Comparison of ENCODE assay signal across 9 mouse cellular contexts in the genomic region with DNA sequence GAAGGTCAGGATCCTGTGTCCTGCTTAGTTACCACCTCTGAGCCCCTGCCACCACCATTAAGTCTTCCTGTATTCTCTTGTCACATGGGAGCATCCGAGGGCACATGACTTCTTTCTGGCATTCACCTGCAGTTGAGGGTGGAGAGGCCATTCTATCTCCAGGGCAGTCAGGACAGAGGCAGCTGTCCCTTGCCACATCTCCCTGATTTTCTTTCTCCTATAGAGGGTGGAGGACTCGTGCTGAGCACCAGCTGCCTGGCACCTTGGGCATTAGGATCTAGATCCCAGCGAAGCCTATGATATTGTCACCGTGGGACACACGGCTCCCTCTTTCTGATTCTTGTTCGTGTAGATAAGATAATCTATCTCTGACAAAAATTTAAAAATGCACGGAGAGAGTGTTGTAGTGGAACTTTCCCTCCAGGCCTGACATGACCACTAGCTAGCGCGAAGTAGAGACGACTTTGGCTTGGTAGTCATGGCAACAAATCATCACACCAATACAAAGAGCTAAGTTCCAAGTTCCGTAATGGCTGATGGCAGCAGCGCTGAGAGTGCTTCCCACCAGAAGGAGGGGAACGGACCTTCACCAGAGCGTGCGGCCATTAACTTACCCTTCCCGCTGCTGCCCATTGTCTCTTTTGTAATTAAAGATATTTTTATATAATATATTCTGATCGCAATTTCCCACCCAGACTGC.
DNase-seq lines count a peak whose midpoint lies in the region; ATAC-seq lines count a peak whose summit lies in the region.
"Had no signal": no experiment of that assay in that cellular context is flagged by ENCODE, and none has a peak within 500 bp of the region (broad histone marks: within the 10 kb centered on the region; RNA-seq: fewer than 3 reads in every experiment).

No protein-coding gene starts in this region.

- H3K4me1 ChIP-seq in heart, embryonic 12.5 days (replicated peaks) = no peaks in the 10 kb centered on the region
- H3K4me1 ChIP-seq in forebrain, embryonic 15.5 days = no peaks in the 10 kb centered on the region

- no peaks in the 10 kb centered on the region for H3K27me3 ChIP-seq in heart, embryonic 12.5 days (replicated peaks)
- H3K27me3 ChIP-seq in forebrain, embryonic 15.5 days = no peaks in the 10 kb centered on the region

- H3K4me3 ChIP-seq in heart, embryonic 12.5 days = no peak overlapping the region
- H3K4me3 ChIP-seq in forebrain, embryonic 15.5 days = no peak overlapping the region

- H3K9ac ChIP-seq in heart, embryonic 12.5 days = no peak overlapping the region
- H3K9ac ChIP-seq in forebrain, embryonic 15.5 days (replicated peaks) = no peak overlapping the region

- 0 out of 2 replicates have a peak, but pooled peaks have one; percentile 53 for ATAC-seq in heart, embryonic 12.5 days (ENCODE audit: insufficient number of reproducible peaks, low FRiP score)
- peak; percentile 73 for ATAC-seq in forebrain, embryonic 15.5 days (replicated peaks)
- ATAC-seq: CD4-positive, CD25-positive, alpha-beta regulatory T cell, adult 4 months had no signal

- no peak overlapping the region for H3K4me2 ChIP-seq in heart, embryonic 12.5 days
- H3K4me2 ChIP-seq in forebrain, embryonic 15.5 days (replicated peaks) = no peak overlapping the region

- no peaks in the 10 kb centered on the region for H3K36me3 ChIP-seq in heart, embryonic 12.5 days
- no peaks in the 10 kb centered on the region for H3K36me3 ChIP-seq in forebrain, embryonic 15.5 days

- H3K9me3 ChIP-seq in heart, embryonic 12.5 days (replicated peaks) = 0 out of 2 replicates have a peak, but pooled peaks cover 2% of the 10 kb centered on the region
- H3K9me3 ChIP-seq in forebrain, embryonic 15.5 days = no peaks in the 10 kb centered on the region

- DNase-seq in heart, adult 9 months (ENCODE audit: low spot score in 2 of 2) = no peak
- DNase-seq in R1 (ENCODE audit: low read depth, low spot score) = peak; percentile 48
- peak; percentile 31 for DNase-seq in mesoderm, embryonic 11.5 days (ENCODE audit: low read depth, low spot score)
- DNase-seq in ovary, postnatal 10 days (ENCODE audit: low spot score) = no peak
- DNase-seq in thymus, postnatal 0 days (ENCODE audit: low spot score) = no peak
- no peak for DNase-seq in spleen, postnatal 36 days (ENCODE audit: low spot score in 2 of 2)

- H3K27ac ChIP-seq in heart, embryonic 12.5 days (ENCODE audit: poor library complexity, severe bottlenecking) = no peak overlapping the region
- no peak overlapping the region for H3K27ac ChIP-seq in forebrain, embryonic 15.5 days (replicated peaks)

- WGBS in heart, embryonic 12.5 days = 71% methylated on average over 17 of the region's 17 CpGs
- WGBS in forebrain, embryonic 15.5 days = 60% methylated on average over 17 of the region's 17 CpGs

Comparison
In these comparisons a context has a peak if more than half of its experiments do, and no peak if none do; other contexts are left out.
1. DNase-seq: peak in R1 (single experiment) and mesoderm, embryonic 11.5 days (single experiment); none in heart, adult 9 months (0 of 2), ovary, postnatal 10 days (single experiment), thymus, postnatal 0 days (single experiment) and spleen, postnatal 36 days (0 of 2).